Mouse (Mus musculus) brain, embryonic 14.5 days (tissue): ENCODE results near the gene Rnd2. TPM values are rescaled to one million over a fixed set of nuclear protein-coding genes. Genes with fewer than 3 reads are reported as not detected.

Experiments used
- DNase-seq: peaks from one replicate; pipeline ENCODE4 v3.0.0-alpha.2; 2011; ENCODE audit warnings: low read depth
- CTCF ChIP-seq: fragments of 200-500 bp; IDR thresholded peaks from 2 replicates; pipeline ENCODE4 v1.5.1; 2012; ENCODE audit warnings: inconsistent platforms, mild to moderate bottlenecking, moderate library complexity, borderline replicate concordance; ENCODE audit not compliant: insufficient read depth, insufficient read length; ENCODE audit errors: extremely low read depth
- POLR2A ChIP-seq: fragments of 200-500 bp; IDR thresholded peaks from 2 replicates; pipeline ENCODE4 v1.6.1; 2012; ENCODE audit warnings: mild to moderate bottlenecking, inconsistent platforms, borderline replicate concordance; ENCODE audit not compliant: poor library complexity, insufficient read depth, insufficient read length, severe bottlenecking; ENCODE audit errors: extremely low read depth
- polyA plus RNA-seq: library from polyadenylated mRNA; depleted of rRNA; stranded (reverse); fragments of >200 nt; gene quantifications from 2 replicates; pipeline ENCODE4 v1.2.3, GENCODE M21; 2012

Gene Rnd2
- polyA plus RNA-seq, 1 experiment, result 139 TPM

DNA sequence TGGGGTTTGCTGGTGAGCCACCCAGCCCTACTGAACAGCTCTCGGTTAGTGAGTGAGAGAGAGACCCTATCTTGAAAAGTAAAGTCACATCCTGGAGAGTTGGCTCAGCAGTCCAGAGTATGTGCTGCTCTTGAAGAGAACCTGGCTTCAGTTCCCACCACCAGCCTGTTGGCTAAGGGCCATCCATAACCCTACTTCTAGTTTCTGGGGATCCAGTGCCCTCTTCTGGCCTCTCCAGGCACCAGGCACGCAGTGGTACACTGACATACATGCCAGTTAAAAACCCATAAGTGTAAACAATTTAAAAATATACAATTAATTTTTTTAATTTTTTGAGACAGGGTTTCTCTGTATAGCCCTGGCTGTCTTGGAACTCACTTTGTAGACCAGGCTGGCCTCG is 14.4 kb upstream of the Rnd2 start:
- TF ChIP-seq CTCF (peak; percentile 25; the same call in 1 of the 2 replicates), POLR2A (no peak)
- DNase-seq, result no peak

DNA sequence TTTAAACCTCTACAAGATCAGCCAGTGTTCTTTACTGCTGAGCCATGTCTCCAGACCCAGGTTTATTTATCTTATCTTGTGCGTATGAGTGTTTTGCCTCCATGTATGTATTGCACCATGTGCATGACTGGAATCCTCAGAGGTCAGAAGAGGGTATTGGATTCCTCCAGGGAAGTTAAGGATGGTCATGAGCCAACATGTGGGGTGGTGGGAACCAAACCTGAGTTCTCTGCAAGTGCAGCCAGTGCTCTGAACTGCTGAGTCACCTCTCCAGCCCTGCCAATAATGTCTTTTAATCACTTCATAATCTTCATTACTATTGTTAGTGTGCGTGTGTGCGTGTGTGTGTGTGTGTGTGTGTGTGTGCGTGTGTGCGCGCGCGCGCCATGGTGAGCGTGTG is 13.3 kb upstream of the Rnd2 start:
- TF ChIP-seq POLR2A (no peak), CTCF (no peak)
- DNase-seq, result no peak

DNA sequence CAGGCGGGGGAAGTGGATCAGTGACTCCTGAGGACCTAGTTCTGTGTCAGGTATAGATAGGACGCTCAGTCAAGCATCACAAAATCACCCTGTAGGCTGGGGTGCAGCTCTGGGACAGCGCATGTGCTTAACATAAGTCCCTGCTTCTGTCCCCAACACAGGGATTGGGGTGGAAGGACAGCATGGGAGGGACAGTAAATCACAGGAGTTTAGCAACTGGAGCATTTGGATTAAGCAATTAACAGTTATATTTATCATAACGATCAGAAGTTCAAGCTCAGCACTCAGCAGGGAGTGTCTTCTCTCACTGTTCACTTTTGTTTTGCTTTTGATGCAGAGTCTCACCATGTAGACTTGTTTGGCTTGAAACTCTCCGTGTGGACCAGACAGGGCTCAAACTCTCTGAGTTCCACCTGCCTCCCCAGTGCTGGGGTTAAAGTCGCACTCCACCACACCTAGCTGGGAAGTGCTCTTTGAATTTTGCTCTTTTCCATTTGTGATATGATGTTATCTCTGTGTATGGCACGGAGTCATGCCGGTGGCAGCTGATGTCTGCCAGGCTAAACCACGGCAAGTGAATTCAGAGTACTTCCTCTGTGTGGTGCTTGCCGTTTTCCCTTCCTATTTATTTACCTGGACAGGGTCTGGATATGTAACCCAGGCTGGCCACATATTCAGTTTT is 12.6 kb upstream of the Rnd2 start:
- no peak for DNase-seq
- TF ChIP-seq POLR2A (no peak), CTCF (no peak)

DNA sequence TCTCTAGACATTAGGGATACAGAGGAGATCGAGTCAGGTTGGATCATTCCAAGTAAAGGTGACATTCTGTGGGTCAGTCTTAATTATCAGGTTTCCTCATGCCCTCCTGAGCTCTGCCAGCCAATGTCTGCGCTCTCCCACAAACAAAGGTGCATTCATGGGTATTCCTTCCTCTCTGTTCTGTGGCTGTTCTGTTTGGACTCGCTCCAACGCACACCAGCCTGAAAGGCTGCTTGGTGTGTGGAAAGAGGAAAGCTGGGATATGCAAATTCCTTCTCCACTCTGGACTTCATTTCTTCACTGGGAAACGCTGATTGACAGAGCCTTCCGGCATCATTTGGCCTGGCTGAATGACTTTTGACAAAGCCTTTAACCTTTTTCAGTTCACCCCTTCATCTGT is 10.1 kb upstream of the Rnd2 start:
- DNase-seq, result peak; percentile 86
- TF ChIP-seq POLR2A, result no peak
- TF ChIP-seq CTCF, result no peak

DNA sequence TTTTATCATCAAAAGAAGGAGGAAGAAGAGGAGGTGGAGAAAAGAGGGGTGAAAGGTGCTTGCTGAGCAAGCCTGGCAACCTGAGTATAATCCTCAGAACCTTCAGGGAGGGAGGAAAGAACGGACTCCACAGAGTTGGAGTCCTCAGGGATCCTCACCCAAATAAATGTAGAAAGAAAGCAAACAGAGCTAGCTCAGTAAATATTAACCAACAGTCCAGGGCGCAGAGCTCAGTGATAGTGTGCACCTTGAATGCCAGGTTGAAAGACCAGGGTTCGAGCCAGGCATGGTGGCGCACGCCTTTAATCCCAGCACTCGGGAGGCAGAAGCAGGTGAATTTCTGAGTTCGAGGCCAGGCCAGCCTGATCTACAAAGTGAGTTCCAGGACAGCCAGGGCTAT is 9.2 kb upstream of the Rnd2 start:
- DNase-seq, result no peak
- TF ChIP-seq CTCF, result no peak

DNA sequence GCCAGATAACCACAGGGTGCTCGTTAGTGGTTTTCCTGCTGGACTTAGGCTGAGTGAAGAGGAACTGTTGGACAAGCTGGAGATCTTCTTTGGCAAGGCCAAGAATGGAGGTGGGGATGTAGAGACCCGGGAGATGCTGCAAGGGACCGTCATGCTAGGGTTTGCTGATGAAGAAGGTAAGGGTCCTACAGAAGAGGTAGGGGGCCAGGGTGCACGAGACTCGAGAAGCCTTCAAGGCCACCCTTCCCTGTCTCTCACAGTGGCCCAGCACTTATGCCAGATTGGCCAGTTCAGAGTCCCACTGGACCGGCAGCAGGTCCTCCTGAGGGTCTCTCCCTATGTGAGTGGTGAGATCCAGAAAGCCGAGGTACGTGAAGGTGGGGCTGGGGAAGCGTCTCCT is 7.2 kb upstream of the Rnd2 start:
- no peak for DNase-seq
- no peak for TF ChIP-seq POLR2A

DNA sequence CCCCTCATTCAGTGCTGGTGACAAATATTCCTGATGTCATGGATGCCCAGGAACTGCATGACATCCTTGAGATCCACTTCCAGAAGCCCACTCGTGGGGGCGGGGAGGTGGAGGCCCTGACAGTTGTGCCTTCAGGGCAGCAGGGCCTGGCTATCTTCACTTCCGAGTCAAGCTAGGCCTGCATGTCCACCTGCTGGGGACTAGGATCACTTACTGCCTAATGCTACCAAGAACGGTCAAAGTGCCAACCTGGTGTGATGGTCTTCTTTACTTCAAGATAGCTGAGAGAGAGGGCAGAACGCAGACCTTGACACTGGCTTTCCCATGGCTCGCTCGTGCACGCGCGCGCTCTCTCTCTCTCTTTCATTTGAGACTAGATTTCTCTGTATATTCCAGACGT is 6.6 kb upstream of the Rnd2 start:
- DNase-seq, result no peak
- TF ChIP-seq POLR2A, result no peak
- TF ChIP-seq CTCF, result no peak

DNA sequence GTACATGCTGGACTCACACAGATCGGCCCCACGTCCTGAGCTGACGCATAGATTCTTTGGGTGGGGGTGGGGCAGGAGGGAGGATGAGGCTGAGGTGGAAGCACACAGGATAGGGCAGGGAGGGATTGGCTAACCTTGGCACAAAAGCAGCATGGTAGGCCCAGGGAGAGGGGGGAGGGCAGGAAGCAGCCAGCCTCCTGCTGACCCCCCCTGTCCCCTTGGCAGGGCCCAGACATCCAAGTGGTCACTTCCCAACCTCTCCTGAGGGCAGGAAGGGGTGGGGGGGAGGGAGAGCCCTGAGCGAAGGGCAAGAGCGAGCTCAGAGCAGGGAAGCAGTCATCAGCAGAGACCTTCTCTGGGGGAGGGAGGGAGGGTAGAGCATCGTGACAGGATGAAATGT is 5.1 kb upstream of the Rnd2 start:
- TF ChIP-seq CTCF (no peak), POLR2A (no peak)
- no peak for DNase-seq

DNA sequence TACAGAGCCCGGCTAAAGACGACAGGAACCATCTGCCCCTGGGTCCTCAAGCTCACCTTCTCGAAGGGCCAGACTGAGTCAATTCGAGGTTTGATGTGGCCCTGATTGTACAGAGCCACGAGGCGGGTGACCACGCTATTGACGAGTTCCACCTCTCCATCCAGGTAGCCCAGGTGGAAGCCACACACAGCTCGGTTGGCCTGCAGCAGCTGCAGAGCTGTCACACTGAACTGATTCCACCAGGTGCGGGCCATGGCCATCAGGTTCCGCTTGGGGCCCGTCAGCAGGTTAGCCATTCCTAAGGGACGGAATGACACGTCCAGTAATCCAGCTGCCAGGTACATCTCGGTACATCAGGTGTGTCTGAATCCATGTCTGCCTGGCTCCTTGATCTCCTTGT is 4.5 kb upstream of the Rnd2 start:
- no peak for DNase-seq
- TF ChIP-seq POLR2A (no peak), CTCF (no peak)

DNA sequence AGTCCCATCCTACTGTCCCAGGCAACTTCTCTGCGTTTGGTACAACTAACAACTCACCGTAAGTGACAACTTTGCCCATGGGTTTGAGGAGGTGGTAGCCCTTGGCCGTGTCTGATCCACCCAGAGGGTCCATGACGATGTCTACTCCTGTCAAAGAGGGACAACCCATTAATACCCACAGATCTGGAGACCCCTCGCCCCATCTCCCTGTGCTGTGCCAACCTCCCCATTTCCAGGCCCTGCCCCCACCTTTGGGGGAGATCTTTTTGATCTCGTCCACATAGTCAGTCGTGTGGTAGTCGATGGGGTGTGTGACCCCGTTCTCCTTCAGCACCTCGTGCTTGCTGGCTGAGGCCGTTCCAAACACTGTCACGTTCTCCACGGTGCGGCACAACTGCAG is 2.7 kb upstream of the Rnd2 start:
- TF ChIP-seq POLR2A (no peak), CTCF (no peak)
- DNase-seq, result no peak

DNA sequence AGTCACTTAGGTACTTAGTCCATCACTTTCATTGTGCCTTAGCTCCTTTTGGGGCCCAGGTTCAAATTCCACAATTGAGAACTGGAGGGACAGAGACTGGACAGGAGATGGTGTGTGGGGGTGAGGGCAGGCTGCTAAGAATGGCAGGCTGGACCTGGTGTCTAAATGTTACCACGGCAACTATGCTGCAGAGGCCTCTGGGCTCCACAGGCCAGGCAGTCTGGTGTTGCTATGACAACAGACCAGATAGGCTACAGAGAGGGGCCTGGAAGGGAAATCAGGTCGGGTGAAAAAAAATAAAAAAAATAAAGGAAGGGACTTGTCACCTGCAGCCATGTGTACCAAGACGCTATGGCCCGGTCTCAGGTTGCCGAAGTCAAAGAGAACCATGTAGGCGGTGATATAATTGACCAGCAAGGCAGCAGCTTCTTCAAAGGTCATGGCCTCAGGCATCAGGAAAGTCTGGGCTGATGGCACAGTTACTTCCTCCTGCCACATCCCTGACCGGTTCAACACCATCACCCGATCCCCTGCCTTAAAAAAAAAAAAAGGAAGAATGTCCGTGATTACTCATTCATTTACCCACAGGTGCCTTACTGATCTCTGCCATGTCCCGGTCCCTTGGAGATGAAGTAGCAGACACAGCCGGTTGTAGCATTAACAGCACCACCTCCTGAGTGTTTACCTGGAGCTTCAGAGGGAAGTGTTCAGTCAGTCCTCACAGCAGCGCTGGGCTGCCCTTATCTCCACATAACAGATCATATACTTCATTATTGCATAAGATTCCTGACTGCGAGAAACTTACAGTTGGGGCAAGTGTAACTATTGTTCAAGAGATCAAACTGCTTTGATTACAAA is 2.0 kb upstream of the Rnd2 start:
- no peak for TF ChIP-seq CTCF
- no peak for TF ChIP-seq POLR2A
- peak; percentile 80 for DNase-seq
